Mouse (Mus musculus) cerebellum, adult 11-12 months (tissue): ENCODE data around the gene Gbgt1.
"Not testable (repeated sequence)": the region's sequence is repeated elsewhere in the genome, so short reads cannot be mapped to it uniquely, and the experiment has no call there.

Source experiments
- DNase-seq: peaks from one replicate; pipeline ENCODE4 v3.0.0; 2022

Gbgt1 gene

DNA sequence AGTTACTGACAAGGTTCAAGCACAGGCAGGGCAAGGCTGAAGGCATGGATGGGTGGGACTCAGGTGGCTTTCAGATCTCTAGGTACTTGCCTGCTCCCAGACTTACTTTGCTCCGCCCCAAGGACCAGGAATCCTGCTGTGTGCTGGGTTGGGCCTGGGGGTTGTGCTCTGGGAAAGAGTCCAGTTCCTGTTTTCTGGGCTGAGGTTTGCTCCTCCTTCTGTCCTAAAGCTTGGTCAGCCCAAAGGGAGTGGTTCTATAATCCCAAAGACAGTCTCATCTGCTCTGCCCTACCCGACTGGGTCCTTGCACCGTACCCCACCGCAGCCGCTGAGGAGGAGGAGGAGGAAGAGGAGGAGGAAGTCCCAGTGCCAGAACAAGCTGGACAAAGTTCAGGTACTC lies at the start of gene Gbgt1:
Gene Gbgt1, plus strand, starts transcription at position 221 of the 400 bp plus-strand sequence.
- no peak for DNase-seq

DNA sequence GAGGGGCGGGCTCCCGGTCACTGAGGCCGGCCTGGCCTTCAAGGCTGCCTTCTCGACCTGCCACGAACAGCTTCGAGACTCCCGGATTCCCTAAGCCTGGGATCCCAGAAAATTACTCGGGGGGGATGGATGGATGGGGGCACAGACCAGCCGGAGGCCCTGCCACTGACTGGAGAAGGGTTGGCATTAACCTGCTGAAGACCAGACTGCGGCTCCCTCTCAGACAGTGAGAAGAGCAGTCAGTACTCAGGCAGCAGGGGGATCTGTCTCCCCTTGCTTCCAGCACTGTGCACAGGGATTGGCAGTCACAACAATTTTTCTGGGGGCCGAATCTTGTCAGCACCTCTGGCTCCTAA lies 49.4 kb upstream of the Gbgt1 start:
- DNase-seq = no peak

DNA sequence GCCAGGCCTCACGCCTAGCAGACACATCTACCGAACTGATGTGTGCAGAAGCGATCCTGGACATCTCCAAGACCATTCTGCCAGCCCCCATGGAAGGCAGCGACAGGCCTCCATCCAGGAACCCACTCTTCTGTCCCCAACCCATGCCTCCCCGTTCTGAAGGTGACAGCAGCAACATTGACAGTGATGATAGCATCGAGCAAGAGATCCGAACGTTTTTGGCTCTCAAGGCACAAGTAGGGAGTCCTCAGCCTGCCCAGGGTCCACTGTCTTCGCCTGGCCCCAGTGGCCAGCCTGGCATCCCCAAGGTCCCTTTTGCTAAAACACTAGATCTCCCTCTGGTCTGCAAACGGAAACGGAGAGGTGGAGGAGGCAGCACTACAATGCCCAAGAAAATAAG lies 45.0 kb upstream of the Gbgt1 start:
- no peak for DNase-seq

DNA sequence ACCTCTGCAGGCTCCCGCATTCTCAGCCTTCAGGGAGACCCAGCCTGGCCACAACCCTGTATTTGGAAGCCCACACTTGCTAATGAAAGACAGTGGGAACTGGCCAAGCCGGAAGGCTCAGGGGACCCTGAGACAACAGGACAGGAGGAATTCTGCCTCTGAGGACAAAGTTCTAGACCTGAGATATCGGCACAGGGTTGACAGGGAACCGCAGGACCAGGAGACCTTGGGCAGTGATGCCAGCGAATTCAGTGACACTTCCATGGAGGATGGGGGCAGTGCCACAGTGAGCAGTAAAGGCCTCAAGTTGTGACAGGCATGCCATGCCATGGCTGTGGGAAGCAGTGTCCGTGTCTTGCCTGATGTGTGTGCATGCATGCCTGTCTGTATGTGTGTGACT lies 43.2 kb upstream of the Gbgt1 start:
- no peak for DNase-seq

DNA sequence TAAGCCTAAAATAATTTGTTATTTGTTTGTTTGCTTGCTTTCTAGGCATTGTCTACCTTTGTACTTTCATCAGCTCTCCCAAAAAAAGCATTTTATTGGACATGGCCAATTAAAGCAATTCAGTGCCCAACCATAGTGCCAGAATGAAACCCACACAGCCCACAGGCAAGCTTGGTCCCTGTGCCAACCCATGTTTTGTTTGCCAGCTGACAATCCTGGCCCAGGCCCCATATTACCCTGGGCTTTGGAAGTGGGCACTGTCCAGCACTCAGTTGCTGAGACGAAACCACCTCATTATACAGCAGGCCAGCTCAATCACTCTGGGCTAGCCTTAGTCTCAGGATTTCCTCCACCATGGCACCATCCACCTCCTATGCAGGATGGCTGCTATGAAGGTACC lies 40.1 kb upstream of the Gbgt1 start:
- no peak for DNase-seq

DNA sequence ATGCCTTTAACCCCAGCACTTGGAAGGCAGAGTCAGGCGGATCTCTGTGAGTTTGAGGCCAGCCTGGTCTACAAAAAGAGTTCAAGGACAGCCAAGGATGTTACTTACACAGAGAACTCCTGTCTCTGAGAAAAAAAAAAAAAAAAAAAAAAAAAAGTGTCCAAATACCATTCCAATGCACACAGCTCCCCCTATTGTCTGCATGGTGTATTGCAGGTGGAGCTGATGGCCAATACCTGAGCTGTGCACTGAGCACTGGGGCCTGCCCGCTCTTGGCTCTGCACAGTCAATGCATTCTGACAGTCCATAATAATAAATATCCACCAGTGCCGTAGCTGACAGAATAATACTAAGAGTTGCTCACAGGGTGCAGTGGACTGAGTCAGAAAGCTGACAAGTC lies 32.8 kb upstream of the Gbgt1 start:
- peak; percentile 50 for DNase-seq

DNA sequence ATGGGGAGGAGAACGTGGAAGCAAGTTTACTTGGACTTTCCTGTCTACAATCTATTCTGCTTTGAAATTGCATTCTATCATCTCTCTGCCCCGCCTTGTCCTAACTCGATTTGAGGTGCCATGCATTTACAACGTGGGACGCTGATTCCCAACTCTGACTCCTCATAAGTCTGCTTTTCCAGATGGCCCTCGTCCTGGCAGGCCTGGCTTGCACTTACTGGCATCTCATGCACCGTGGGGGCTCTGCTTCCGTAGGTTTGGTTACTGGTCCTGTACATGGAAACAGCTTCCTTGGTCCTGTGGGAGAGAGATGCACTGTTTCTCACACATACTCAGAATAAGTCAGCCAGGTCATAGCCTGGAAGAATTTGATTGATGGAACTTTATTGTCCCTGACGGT lies 31.8 kb upstream of the Gbgt1 start:
- no peak for DNase-seq

DNA sequence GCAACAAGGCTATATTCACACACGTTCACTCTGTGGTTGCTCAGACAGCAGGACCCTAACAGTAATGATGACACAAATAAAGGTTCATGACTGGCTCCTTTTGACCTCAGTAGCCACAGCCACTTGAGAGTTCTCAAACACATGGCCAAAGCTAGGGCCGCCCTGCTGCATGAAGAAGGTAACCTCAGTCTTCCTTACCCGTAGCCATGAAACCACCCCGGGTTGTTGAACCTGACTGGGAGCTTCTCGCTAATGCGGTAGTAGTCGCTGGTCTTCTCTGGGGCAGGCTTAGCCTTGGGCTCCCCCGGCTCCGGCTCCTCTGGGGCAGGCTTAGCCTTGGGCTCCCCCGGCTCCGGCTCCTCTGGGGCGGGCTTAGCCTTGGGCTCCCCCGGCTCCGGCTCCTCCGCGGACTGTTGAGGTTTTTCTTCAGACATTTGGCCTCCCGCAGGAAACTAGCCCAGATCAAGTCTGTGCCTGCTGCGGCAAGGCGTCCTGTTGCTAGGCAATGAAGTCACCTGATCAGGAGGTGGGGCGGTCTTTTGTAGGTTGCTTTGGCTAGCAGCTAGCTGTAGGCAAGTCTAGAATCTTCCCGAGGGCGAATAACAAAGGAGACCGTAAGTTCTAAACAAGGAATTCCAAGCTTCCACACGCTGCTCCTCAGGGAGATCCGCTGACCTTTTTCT lies 30.7 kb upstream of the Gbgt1 start, which contains the start of gene 1700007K13Rik:
Gene 1700007K13Rik, minus strand, starts transcription at position 497 of the 683 bp plus-strand sequence.
- DNase-seq = peak; percentile 77

DNA sequence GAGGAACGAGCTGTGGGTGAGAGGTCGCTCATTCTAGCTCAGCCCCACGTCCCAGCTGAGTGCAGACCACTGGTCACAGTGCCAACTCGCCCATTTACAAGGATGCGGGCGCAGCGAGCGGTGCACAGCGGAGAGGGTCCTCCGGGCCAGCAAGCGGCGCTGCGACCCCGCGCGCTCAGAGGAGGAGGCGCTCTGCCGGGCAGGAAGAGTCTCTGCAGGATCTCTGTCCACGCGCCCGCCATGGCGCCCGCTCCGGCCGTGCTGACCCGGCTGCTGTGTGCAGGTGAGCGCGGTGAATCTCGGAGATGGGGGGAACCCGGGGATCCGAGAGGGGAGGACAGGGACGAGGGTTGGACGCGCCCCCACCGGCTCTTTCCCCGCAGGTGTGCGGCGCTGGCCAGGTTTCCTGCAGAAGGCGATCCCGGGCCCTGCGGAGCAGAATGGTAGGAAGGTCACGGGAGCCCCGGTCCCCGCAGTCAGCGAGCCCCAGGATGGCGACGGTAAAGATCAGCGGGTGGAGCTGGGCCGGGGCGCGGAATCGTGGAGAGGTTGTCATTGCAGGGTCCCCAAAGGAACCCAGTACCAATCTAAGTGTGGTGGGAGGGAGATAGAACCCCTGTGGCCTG lies 28.7 kb upstream of the Gbgt1 start, which contains the start of gene Mrps2:
Gene Mrps2, plus strand, starts transcription at position 207 of the 626 bp plus-strand sequence.
- peak; percentile 86 for DNase-seq

DNA sequence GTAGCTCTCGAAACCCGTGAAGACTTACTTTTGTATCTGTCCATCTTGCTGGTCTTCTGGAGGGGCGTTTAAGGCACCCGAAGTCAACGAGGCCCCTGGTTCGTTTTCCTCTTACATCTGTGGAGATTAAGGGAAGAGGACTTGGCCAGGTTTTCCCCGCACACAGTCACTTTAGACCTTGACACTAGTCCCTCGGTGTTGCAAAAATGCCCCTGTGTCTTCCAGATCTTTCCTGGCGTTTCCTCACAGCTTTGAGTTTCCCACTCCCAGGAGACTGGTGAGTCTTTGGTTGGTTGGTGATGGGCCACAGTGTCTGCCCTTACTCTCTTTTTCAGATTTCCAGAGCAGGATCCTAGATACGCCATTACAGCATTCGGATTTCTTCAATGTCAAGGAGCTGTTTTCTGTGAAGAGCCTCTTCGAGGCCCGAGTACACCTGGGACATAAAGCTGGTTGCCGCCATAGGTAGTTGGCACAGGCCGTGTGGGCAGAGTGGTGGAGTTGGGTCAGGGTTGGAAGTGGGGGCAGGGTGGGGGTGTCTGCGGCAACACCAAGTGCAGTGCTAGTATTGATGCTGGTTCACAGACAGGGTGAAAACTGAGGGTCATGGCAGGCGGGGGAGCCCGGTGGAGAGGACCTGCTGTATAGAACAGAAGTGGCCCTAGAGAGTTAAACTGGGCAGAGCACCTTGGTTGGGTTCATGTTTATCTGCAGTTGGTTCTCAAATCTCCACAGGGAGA lies 28.0 kb upstream of the Gbgt1 start:
- DNase-seq = no peak

DNA sequence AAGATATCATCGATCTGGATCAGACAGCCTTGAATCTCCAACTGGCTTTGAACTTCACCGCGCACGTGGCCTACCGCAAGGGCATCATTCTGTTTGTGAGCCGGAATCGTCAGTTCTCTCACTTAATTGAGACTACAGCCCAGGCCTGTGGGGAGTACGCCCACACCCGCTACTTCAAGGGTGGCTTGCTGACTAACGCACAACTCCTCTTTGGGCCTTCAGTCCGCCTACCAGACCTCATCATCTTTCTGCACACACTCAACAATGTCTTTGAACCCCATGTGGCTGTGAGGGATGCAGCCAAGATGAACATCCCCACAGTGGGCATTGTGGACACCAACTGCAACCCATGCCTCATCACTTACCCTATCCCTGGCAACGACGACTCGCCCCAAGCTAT lies 27.2 kb upstream of the Gbgt1 start:
- no peak for DNase-seq

DNA sequence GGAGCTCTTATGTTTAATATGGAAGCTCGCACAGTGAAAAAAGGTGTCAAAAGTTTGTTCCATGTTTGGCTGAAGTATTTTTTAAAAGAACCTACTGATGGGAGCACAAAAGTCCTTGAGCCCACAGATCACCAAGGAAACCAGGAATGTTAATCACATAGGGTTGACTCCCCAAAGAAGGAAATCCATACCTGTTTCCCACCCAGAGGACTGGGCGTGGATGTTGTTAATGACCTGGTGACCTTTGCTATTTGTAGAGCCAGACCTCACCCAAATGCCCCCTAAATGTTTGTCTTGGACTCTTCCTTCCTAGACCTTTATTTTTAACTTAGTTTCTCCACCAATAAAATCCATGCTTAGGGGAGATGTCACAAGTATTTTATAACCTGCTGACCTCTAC lies 26.1 kb upstream of the Gbgt1 start:
- DNase-seq = no peak

DNA sequence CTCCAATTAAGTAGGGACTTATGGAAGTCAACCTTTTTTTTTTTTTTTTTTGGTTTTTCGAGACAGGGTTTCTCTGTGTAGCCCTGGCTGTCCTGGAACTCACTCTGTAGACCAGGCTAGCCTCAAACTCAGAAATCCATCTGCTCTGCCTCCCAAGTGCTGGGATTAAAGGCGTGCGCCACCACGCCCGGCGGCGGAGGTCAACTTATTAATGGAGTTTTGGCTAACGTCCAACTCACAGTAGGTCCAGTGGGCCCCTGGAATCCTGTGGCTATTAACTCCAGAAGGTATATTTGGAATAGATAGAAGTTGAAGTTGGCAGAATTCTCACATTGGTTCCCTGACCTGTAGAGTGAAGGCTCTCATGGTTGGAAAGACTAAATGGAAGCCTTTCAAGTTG lies 24.7 kb upstream of the Gbgt1 start:
- DNase-seq = not testable (repeated sequence)

DNA sequence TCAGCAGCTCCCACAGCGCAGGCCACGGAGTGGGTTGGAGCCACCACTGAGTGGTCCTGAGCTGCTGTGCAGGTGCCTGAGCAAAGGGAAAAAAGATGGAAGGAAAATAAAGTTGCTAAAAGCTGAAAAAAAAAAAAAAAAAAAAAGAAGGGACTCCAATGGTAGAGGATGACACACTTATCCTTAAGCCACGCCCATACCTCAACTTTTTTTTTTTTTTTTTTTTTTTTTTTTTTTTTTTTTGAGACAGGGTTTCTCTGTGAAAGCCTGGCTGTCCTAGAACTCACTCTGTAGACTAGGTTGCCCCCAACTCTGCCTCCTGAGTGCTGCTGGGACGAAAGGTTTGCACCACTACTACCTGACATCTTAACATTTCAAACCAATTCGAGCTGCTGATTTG lies 18.7 kb upstream of the Gbgt1 start:
- DNase-seq = not testable (repeated sequence)

DNA sequence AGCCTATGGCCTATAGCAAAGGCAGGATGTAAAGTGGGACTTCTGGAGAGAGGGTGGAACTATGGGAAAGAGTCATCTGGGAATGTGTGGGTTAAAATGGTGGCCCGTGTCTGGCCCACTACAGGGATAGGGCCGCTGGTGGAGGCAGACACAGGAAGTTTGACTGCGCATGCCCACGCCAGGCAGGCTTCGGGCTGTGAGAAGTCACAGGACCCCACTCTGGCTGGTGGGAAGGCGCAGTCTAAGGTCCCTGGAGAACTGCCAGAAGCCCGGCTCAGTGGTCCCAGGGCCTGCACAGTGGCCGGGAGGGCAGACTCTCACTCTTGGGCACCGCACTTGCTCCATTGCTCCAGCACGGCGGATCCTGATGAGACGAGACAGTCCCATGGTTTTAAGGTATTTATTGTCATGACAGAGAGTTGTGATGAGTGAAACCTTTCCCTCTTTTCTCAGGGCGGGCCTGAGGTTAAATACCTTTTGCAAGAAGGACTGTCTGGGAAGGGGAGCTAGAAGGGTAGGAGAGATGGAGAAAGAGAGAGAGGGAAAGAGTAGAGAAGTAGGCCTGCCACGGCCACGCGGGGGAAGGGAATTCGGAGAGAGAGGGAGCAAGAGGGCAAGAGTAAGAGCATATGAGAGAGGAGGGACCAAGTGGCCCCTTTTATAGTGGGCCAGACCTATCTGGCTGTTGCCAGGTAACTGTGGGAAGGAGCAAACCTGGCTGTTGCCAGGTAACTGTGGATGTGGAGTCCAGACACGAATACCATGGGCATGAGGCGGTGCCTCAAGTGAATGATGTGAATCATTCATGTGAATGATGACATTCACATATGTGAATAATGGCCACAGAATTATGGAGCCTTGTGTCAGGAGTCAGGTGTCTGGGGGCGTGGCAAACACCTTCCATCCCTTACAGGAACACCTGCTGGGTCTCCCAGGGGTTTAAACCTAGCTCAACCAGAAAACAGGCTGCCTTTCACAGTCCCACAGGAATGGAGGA lies 17.2 kb upstream of the Gbgt1 start:
- no peak for DNase-seq

DNA sequence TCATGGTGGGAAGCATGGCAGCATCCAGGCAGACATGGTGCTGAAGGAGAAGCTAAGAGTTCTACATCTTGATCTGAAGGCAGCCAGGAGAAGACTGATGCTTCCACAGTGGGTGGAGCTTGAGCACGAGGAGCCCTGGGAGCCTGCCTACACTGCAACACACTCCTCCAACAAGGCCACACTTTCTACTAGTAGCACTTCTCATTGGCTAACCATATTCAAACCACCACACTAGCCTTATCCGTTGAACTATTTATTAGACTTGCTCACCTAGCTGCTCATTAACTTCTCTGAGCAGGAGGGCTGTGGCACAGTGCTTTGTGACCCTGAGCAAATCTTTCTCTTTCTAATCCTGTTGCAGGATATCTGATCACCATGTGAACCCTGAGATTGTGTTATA lies 12.8 kb upstream of the Gbgt1 start:
- DNase-seq = no peak

DNA sequence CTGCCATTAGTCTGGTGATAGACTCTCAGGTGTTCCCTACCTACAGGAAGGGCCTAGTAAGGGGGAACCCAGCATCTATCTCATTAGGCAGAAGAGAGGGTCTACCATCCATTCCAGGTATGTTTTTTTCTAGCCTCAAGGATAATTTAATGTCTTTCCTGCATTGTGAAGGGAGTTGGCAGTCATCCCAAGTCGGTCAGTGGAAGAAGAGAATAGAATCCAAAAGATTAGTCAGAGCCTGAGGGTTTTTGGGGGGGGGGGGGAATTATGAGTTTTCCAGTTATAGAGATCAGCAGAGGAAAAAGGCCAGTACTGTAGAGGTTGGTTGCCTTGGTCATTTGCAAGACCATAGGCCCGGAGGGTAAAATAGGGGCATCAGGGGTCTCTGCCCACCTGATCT lies 2.2 kb upstream of the Gbgt1 start:
- no peak for DNase-seq

DNA sequence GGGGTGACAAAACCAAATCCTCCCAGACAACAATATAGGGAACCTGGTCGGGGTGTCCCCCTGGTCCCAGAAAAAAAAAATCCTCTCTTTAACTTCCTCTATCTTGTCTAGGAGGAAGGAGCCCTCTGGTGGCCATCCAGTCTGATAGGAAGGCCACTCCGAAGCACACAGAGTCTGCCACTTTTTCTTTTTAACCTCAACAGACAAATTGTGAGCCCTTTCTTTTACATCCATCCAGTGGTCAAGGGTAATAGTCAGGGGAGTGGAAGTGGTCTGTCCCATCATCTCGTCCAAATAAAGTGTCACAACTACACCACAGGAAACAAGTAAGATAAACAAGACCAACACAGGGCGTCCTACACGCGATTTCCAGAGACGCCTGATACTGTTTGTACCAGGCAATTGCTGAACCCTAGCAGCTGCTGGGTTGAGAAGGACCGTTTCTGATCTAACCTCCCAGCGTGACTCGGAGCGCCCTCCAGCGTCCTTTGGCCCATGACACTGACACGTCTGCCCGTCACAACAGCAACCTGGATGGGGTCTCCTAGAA lies 1.4 kb upstream of the Gbgt1 start:
- DNase-seq = no peak

DNA sequence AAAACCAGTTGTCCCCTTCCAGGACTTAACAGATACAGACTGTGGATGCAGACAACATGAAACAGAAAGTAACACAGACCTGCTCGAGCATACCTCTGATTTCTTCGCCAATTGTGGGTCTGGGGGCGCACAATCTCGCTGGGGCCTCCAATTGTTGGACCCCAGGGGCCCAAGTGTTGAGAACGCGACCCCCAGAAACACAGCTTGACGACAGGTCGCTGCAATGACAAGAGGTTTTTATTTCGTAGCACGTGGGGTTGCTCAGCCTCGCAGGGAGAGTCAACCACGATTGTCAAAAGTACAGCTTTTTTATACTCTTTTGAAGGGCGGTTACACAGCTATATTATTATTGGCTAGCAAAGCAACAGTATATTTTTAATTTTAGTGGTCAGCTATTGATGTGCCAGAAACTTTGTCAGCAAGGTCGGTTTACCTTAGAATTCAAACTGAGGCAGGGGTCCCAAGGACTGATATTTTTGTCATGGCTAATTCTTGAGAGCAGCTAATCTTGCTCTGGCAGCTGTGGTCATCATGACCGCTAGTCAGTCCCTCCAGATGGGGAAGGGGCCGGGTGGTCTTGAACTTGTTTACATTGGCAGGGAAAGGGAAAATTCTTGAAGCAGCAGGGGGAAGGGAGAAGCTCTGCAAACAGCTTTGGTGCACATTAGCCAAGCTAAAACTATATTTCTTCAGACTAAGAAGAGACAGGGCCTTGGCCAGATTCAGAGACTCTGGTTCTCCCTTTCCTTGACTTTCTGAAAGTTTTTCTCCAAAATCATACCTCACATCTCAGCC lies 693 bp upstream of the Gbgt1 start:
- no peak for DNase-seq

DNA sequence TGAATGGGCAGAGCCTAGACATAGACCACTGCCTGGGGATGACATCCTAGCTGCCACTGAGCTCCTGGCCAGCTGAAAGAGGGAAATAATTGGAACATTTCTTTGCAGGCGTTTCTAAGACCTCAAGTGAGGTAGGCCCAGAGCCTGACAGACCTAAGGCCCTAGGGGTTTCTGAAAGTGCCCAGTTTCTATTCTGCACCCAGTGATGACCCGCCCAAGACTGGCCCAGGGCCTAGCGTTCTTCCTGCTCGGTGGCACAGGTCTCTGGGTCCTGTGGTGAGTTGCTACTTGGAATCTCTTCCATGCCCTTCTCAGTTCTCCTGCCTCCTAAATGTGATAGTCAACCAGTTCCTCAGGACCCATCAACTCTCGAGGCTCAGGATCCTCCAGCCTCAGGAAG lies 870 bp downstream of the Gbgt1 start:
- DNase-seq = no peak

DNA sequence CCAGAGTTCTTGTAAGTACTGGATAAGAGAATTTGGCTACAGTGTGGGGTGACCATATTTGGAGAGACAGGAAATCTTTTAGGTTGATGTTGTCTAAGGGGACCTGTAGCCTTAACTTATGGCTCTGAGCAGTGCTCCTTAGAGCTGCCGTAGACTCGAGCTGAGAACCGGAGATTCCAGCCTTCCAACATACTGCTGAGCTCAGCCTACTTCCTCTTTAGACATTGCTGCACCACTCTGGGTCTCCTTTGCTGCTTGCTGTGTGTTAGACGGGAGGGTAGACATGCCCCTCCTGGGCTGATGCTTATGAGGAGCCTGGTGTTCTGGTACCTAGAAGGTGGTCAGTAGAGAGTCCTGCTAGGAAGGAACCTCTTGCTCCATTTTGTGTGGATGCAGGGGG lies 1.7 kb downstream of the Gbgt1 start:
- no peak for DNase-seq

DNA sequence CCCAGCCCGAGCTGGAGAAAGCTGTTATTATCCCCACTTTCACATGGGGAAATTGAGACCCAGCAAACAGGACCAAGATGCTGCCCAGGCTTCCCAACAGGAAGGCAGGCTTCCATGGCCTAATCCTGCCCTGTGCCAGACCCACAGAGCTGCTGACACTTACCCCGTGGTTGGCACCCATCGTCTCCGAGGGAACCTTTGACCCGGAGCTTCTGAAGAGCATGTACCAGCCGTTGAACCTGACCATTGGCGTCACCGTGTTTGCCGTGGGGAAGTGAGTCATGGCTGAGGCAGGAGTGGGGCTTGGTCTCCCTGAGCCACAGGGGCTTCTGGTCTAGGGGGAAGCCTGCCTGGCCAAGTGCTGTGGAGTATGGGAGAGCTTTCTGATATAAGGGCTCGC lies 6.3 kb downstream of the Gbgt1 start:
- DNase-seq = no peak
